Mouse (Mus musculus) liver, postnatal 0 days (tissue): Measurements from ENCODE around the gene Cnot6. TPM values are rescaled to one million over a fixed set of nuclear protein-coding genes. Genes with fewer than 3 reads are reported as not detected.

Source experiments
- ATAC-seq: fragments of 200-750 bp; cut with Nextera tagmentation; 2 replicates; pipeline ENCODE4 v1.8.0; 2017; ENCODE audit warnings: mild to moderate bottlenecking, moderate library complexity
- DNase-seq: peaks from one replicate; pipeline ENCODE4 v3.0.0-alpha.2; 2016
- H3K27ac ChIP-seq: fragments of 300-500 bp; sonication (generic); 2 replicates; pipeline ENCODE4 v1.5.1; 2014; ENCODE audit warnings: antibody characterized with exemption, moderate library complexity, mild to moderate bottlenecking, low read depth
- H3K27me3 ChIP-seq: fragments of 300-500 bp; sonication (generic); 2 replicates; pipeline ENCODE4 v1.6.1; 2014; ENCODE audit warnings: low read length, control low read depth, mixed read lengths; ENCODE audit not compliant: insufficient read depth
- H3K36me3 ChIP-seq: fragments of 300-500 bp; sonication (generic); replicated peaks from 2 replicates; pipeline ENCODE4 v1.6.1; 2014; ENCODE audit warnings: mild to moderate bottlenecking, control low read depth, low read length, moderate library complexity, mixed read lengths; ENCODE audit not compliant: insufficient read depth
- H3K4me1 ChIP-seq: fragments of 300-500 bp; sonication (generic); 2 replicates; pipeline ENCODE4 v1.6.1; 2014; ENCODE audit warnings: antibody characterized with exemption, mild to moderate bottlenecking, control low read depth; ENCODE audit not compliant: insufficient read depth
- H3K4me2 ChIP-seq: fragments of 300-500 bp; sonication (generic); 2 replicates; pipeline ENCODE4 v1.6.1; 2014; ENCODE audit warnings: low read depth, mild to moderate bottlenecking, low read length, moderate library complexity, mixed read lengths
- H3K4me3 ChIP-seq: fragments of 300-500 bp; sonication (generic); 2 replicates; pipeline ENCODE4 v1.5.1; 2014; ENCODE audit warnings: low read depth, low read length
- H3K9ac ChIP-seq: fragments of 300-500 bp; sonication (generic); replicated peaks from 2 replicates; pipeline ENCODE4 v1.6.1; 2014; ENCODE audit warnings: mild to moderate bottlenecking, moderate library complexity
- H3K9me3 ChIP-seq: fragments of 300-500 bp; sonication (generic); 2 replicates; pipeline ENCODE4 v1.6.1; 2016; ENCODE audit warnings: mild to moderate bottlenecking, control low read depth, low read length, mixed read lengths
- CTCF ChIP-seq: sonication (generic); IDR thresholded peaks from 2 replicates; pipeline ENCODE4 v1.5.1; 2016; ENCODE audit warnings: antibody characterized with exemption, low read depth
- EP300 ChIP-seq: IDR thresholded peaks from 2 replicates; pipeline ENCODE4 v1.6.1; 2016; ENCODE audit warnings: antibody characterized with exemption, low read depth, mild to moderate bottlenecking
- WGBS: fragments of 180-500 bp; shearing (Covaris S2); extraction: QIAGEN DNeasy Blood & Tissue Kit; methylation state at CpG from one replicate; pipeline ENCODE4 v1.1.7; 2014; ENCODE audit not compliant: insufficient replicate concordance; 5-methylcytosine and 5-hydroxymethylcytosine counted together
- polyA plus RNA-seq: library from polyadenylated mRNA; unstranded; fragments of >200 nt; fragmentation: Nextera tagmentation; extraction: Ambion mirVana; gene quantifications from 2 replicates; pipeline ENCODE4 v1.2.1, GENCODE M21; 2015

Cnot6 gene
- polyA plus RNA-seq, 1 experiment from 2014 or later, result 18.1 TPM

DNA sequence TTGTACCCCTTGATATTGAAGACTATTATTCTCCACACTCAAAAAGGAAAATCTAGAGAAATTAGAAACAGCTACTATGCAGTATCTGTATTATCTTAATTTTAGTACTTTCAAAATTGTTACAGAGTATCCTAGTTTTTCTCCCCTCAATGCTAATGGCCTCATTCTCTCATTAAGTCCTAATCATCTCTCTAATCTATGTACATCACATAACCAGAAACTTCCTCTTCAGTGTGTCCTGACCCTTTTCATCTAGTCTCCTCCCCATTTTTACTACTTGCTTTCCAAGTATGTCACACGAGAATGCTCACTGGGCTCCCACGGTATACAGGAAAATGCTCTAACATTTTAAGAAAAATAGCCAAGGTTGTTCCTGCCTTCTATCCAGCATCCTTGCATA is 4.7 kb downstream of the Cnot6 start:
- no peak overlapping the region for H3K4me2 ChIP-seq
- WGBS, result 54% methylated on average over 2 of the region's 2 CpGs

DNA sequence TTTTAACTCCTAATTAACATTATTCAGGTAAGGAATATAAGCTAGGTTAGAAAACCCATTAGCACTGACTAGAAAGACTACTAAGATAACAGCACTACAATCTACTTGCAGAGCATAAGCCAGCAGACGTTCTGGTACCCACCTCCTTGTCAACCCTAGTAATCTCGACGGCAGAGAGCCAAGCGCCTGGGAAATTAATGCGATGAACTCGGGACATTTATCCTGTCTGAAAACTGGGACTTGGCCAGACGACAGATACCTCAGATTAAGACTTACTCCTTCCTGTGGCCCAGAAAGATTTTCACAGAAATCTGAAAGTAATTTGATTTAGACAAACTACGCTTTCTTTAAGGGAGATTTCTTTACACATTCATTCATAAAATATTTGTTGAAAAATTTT is 7.7 kb downstream of the Cnot6 start:
- TF ChIP-seq EP300 (no peak), CTCF (no peak)
- ATAC-seq (no peak), DNase-seq (no peak)
- Histone ChIP-seq H3K27me3 (no peaks in the 10 kb centered on the region), H3K9ac (no peak overlapping the region), H3K27ac (no peak overlapping the region), H3K36me3 (peaks cover 47% of the 10 kb centered on the region), H3K4me3 (no peak overlapping the region), H3K9me3 (no peaks in the 10 kb centered on the region), H3K4me1 (peaks cover 18% of the 10 kb centered on the region), H3K4me2 (no peak overlapping the region)
- WGBS, result 72% methylated on average over 8 of the region's 8 CpGs

More for the DNA sequence above, 4.7 kb downstream of the Cnot6 start:
- H3K4me3 ChIP-seq, result no peak overlapping the region
- H3K9me3 ChIP-seq, result no peaks in the 10 kb centered on the region
- H3K27ac ChIP-seq, result no peak overlapping the region
- TF ChIP-seq CTCF, result no peak
- no peak for TF ChIP-seq EP300
- DNase-seq, result no peak
- no peak for ATAC-seq
- H3K4me1 ChIP-seq, result peaks cover 27% of the 10 kb centered on the region
- H3K36me3 ChIP-seq, result peaks cover 26% of the 10 kb centered on the region
- no peak overlapping the region for H3K9ac ChIP-seq
- H3K27me3 ChIP-seq, result no peaks in the 10 kb centered on the region

GRCm38 (mm10) chr11:49702014-49702413 is 10.5 kb downstream of the Cnot6 start:
- Histone ChIP-seq H3K4me2 (no peak overlapping the region), H3K4me1 (no peaks in the 10 kb centered on the region), H3K4me3 (no peak overlapping the region), H3K9ac (no peak overlapping the region), H3K36me3 (peaks cover 62% of the 10 kb centered on the region), H3K27ac (no peak overlapping the region), H3K9me3 (no peaks in the 10 kb centered on the region), H3K27me3 (no peaks in the 10 kb centered on the region)
- DNase-seq (no peak), ATAC-seq (no peak)
- 92% methylated on average over 8 of the region's 8 CpGs for WGBS
- no peak for TF ChIP-seq EP300
- TF ChIP-seq CTCF, result no peak

GRCm38 (mm10) chr11:49699079-49699478 is 13.4 kb downstream of the Cnot6 start:
- no peaks in the 10 kb centered on the region; the same call in 1 of the 2 replicates for H3K4me1 ChIP-seq
- H3K4me3 ChIP-seq, result no peak overlapping the region
- H3K9ac ChIP-seq, result no peak overlapping the region
- H3K9me3 ChIP-seq, result no peaks in the 10 kb centered on the region
- no peak for ATAC-seq
- H3K27ac ChIP-seq, result no peak overlapping the region
- H3K27me3 ChIP-seq, result no peaks in the 10 kb centered on the region
- no peak for DNase-seq
- no peak overlapping the region for H3K4me2 ChIP-seq
- WGBS, result 92% methylated on average over 1 of the region's 1 CpGs
- no peak for TF ChIP-seq CTCF
- no peak for TF ChIP-seq EP300
- H3K36me3 ChIP-seq, result peaks cover 59% of the 10 kb centered on the region

DNA sequence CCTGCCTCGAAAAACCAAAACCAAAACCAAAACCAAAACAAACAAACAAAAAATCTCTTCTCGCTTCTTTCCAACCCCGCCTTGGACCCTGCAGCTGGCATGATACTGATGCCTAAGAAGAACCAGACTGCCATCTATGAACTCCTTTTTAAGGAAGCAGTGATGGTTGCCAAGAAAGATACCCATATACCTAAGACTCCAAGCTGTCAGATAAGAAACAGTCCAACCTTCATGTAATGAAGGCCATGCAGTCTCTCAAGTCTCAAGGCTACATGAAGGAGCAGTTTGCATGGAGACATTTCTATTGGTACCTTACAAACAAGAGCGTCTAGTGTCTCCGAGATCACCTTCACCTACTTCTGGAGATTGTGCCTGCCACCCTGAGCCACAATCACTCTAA is 14.7 kb downstream of the Cnot6 start:
- H3K27me3 ChIP-seq, result no peaks in the 10 kb centered on the region
- H3K4me2 ChIP-seq, result no peak overlapping the region
- H3K9ac ChIP-seq, result no peak overlapping the region
- no peaks in the 10 kb centered on the region for H3K9me3 ChIP-seq
- H3K27ac ChIP-seq, result no peak overlapping the region
- H3K36me3 ChIP-seq, result peaks cover 59% of the 10 kb centered on the region
- no peak overlapping the region for H3K4me3 ChIP-seq
- no peak for TF ChIP-seq CTCF
- no peak for TF ChIP-seq EP300
- DNase-seq, result no peak
- 83% methylated on average over 5 of the region's 5 CpGs for WGBS
- no peak for ATAC-seq
- H3K4me1 ChIP-seq, result no peaks in the 10 kb centered on the region; the same call in 1 of the 2 replicates

- Histone ChIP-seq H3K27ac (no peak overlapping the region), H3K27me3 (no peaks in the 10 kb centered on the region), H3K4me1 (no peaks in the 10 kb centered on the region; the same call in 1 of the 2 replicates), H3K9me3 (no peaks in the 10 kb centered on the region), H3K4me2 (no peak overlapping the region), H3K4me3 (no peak overlapping the region), H3K36me3 (peaks cover 62% of the 10 kb centered on the region), H3K9ac (no peak overlapping the region)
- ATAC-seq (no peak), DNase-seq (no peak)
- 83% methylated on average over 2 of the region's 2 CpGs for WGBS
- no peak for TF ChIP-seq CTCF
- TF ChIP-seq EP300, result no peak
Measured at GRCm38 (mm10) chr11:49696472-49696871, 16.1 kb downstream of the Cnot6 start.

DNA sequence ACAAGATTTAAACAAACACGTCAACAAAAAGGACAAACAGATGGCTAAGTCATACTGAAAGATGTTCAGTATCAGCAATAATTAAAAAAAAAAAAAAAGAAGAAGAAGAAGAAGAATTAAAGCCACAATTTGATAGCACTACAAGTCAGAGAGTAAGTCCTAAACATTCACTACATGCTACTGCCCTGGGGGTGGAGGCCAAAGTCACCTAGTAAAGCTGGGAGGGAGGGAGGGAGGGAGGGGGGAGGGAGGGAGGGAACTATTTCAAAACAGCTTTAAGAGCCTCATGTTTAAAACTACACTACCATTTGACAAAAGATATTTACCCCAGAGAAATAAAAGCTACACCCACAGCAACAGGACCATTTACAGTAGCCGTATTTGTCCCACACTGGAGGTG is 16.8 kb downstream of the Cnot6 start:
- DNase-seq (no peak), ATAC-seq (no peak)
- Histone ChIP-seq H3K4me2 (no peak overlapping the region), H3K4me1 (no peaks in the 10 kb centered on the region; the same call in 1 of the 2 replicates), H3K9me3 (no peaks in the 10 kb centered on the region), H3K27me3 (no peaks in the 10 kb centered on the region), H3K36me3 (peaks cover 60% of the 10 kb centered on the region), H3K9ac (no peak overlapping the region), H3K27ac (no peak overlapping the region), H3K4me3 (no peak overlapping the region)
- TF ChIP-seq CTCF, result no peak
- no peak for TF ChIP-seq EP300
- WGBS, result 86% methylated on average over 2 of the region's 2 CpGs
